Mouse (Mus musculus): ENCODE data around the gene Tet2. TPM values are rescaled to one million over a fixed set of nuclear protein-coding genes. Genes with fewer than 3 reads are reported as not detected.

Gene Tet2
- 12.0 and 17.4 TPM in 2 replicates for polyA plus RNA-seq (2015; fragmentation: Nextera tagmentation; extraction: Ambion mirVana)

DNA sequence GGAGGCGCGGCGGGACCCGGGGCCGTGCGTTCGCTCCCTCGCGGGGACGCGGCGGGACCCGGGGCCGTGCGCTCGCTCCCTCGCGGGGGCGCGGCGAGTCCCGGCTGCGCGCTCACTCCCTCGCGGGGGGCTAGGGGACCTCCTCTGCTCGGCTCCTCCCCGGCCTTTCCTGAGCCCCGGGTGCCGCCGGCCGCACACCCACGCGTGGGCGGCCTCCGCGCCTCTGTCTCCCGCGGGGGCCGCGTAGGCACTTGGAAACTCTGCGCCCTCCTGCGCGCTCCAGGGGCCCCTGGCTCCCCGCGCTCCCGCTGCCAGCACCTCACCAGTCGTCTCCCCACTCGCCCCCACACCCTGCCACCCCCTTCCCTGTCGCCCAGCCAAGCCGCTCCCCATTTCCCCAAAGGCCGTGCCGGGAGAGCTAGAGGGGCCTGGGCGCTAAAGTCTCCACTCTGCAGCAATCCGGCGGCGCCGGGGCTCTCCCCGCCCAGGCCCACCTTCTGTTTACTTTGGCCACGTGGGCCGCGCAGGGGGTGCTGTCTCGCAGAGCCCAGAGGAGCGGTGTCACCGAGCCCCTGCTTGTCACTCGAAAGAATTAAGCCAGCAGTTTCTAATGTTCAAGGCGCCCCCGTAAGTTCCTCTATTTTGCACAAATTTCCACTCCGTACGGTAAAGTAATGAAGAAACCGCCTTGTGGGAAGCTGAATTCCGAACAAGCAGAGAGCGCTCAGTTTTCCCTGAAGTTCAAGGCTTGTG lies at the start of gene Tet2:
Gene Tet2, minus strand, starts transcription at position 589 of the 753 bp plus-strand sequence.

Small RNA genes within 50 kb of the gene (microRNA-seq; reads per million reads assigned to microRNA genes)
- gene Gm25042 (ENCODE audit: borderline replicate concordance, insufficient number of aligned reads): not detected

Other genes with a start within 250 kb of the Tet2 start
- 72.3 and 89.2 TPM in 2 replicates for gene Ppa2, start 235.0 kb downstream of the Tet2 start, polyA plus RNA-seq (2015; fragmentation: Nextera tagmentation; extraction: Ambion mirVana)

Measured in adrenal gland, postnatal 0 days (tissue).